Mouse (Mus musculus) liver, embryonic 14.5 days (tissue): Measurements from ENCODE around the gene Abcg1.

Source experiments
- CTCF ChIP-seq: IDR thresholded peaks from 2 replicates; pipeline ENCODE4 v1.5.1; 2016; ENCODE audit warnings: antibody characterized with exemption, low read depth, control low read depth
- EP300 ChIP-seq: IDR thresholded peaks from 2 replicates; pipeline ENCODE4 v1.6.1; 2016; ENCODE audit warnings: antibody characterized with exemption, low read depth

GRCm38 (mm10) chr17:31026986-31027385, 30.5 kb upstream of the Abcg1 start:
- no peak for TF ChIP-seq CTCF
- no peak for TF ChIP-seq EP300
